Mouse (Mus musculus): ENCODE measurements around the gene Cntd1.

GRCm38 (mm10) chr11:101324763-101325162 lies 46.0 kb downstream of the Cntd1 start, which contains the start of gene Aoc2:
- TF ChIP-seq CTCF (IDR thresholded peaks at IDR 0.05; ENCODE audit: low read depth) (no peak), EP300 (IDR thresholded peaks at IDR 0.05; ENCODE audit: low read depth) (no peak)
